Mouse (Mus musculus) layer of hippocampus, adult 18-20 months (tissue): ENCODE data around the gene Elovl7. TPM values are rescaled to one million over a fixed set of nuclear protein-coding genes. Genes with fewer than 3 reads are reported as not detected.

ENCODE experiments used
- total RNA-seq, 2 experiments: library from RNA; stranded (reverse); gene quantifications; 2 replicates each; pipeline ENCODE4 v1.2.3; 2021

Elovl7 gene
- total RNA-seq, 2 experiments from 2014 or later: 5.0 to 6.9 TPM

Other genes starting within 250 kb of the Elovl7 start
- 10 to 100 TPM; 58.2 to 59.3 TPM for gene Smim15, start 170.0 kb upstream of the Elovl7 start, total RNA-seq
- 10 to 100 TPM; 21.1 to 22.8 TPM for gene Ndufaf2, start 55.8 kb upstream of the Elovl7 start, total RNA-seq
- 10 to 100 TPM; 14.6 to 14.9 TPM for gene Ercc8, start 55.7 kb upstream of the Elovl7 start, total RNA-seq
- gene Depdc1b, start 101.9 kb downstream of the Elovl7 start, total RNA-seq: under 1 TPM; 0.32 to 0.58 TPM
- gene Pde4d, start 235.5 kb downstream of the Elovl7 start, total RNA-seq: 10 to 100 TPM; 67.4 to 71.2 TPM